Mouse (Mus musculus): ENCODE measurements around the gene Tor2a. TPM values are rescaled to one million over a fixed set of nuclear protein-coding genes. Genes with fewer than 3 reads are reported as not detected.
A peak's percentile ranks its signal among the peaks of the same experiment; 100 is the strongest.

The Tor2a gene
- polyA plus RNA-seq, 1 experiment = 72.5 TPM

- Histone ChIP-seq H3K27ac (ENCODE audit: insufficient read depth, low read depth, low read length) (no peak overlapping the region), H3K4me1 (ENCODE audit: control insufficient read depth, insufficient read depth, low read length) (peaks cover 3% of the 10 kb centered on the region; the same call in 1 of the 2 replicates), H3K27me3 (replicated peaks; ENCODE audit: control insufficient read depth, insufficient read depth, low read length) (no peaks in the 10 kb centered on the region), H3K4me3 (ENCODE audit: insufficient read depth, low read depth, low read length) (peak overlapping the region; percentile 9; the same call in 1 of the 2 replicates), H3K36me3 (ENCODE audit: control insufficient read depth, insufficient read depth, low read length) (no peaks in the 10 kb centered on the region)
- TF ChIP-seq POLR2A (IDR thresholded peaks at IDR 0.05; ENCODE audit: low read depth, low read length) (no peak), CTCF (conservative IDR thresholded peaks at IDR 0.05; ENCODE audit: insufficient read depth, insufficient read length, low read depth, low read length) (no peak)
- no peak for DNase-seq
- WGBS = 73% methylated on average over 4 of the region's 4 CpGs
These were observed 27.5 kb upstream of the Tor2a start for GRCm38 (mm10) chr2:32729547-32729946.

DNA sequence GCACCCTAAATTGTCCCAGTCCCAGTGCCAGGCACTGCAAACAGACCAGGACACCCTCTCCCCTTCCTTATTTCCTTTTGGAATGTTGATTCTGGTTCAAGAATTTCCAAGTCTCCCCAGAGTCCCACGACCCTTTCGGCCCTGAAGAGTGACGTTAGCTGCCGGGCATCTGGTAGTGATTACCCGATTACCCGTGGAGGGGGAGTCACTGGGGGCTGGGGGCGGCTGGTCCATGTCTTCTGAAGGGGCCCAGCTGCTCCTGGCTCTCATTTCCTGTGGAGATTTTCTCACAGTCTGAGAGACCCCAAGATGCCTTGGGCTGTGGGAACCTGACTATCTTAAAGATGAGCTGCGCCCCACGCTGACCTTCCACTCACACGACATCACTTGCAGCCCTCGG is 26.2 kb upstream of the Tor2a start:
- WGBS = 37% methylated on average over 11 of the region's 11 CpGs
- peak overlapping the region; percentile 20; the same call in 1 of the 2 replicates for H3K4me3 ChIP-seq (ENCODE audit: insufficient read depth, low read depth, low read length)
- TF ChIP-seq POLR2A (IDR thresholded peaks at IDR 0.05; ENCODE audit: low read depth, low read length) (no peak), CTCF (conservative IDR thresholded peaks at IDR 0.05; ENCODE audit: insufficient read depth, insufficient read length, low read depth, low read length) (no peak)
- H3K27me3 ChIP-seq (replicated peaks; ENCODE audit: control insufficient read depth, insufficient read depth, low read length) = no peaks in the 10 kb centered on the region
- peak overlapping the region; percentile 60; the same call in 1 of the 2 replicates for H3K27ac ChIP-seq (ENCODE audit: insufficient read depth, low read depth, low read length)
- no peak for DNase-seq
- H3K36me3 ChIP-seq (ENCODE audit: control insufficient read depth, insufficient read depth, low read length) = no peaks in the 10 kb centered on the region
- no peaks in the 10 kb centered on the region; the same call in 1 of the 2 replicates for H3K4me1 ChIP-seq (ENCODE audit: control insufficient read depth, insufficient read depth, low read length)

GRCm38 (mm10) chr2:32731911-32732310 is 25.1 kb upstream of the Tor2a start:
- Histone ChIP-seq H3K27me3 (replicated peaks; ENCODE audit: control insufficient read depth, insufficient read depth, low read length) (no peaks in the 10 kb centered on the region), H3K36me3 (ENCODE audit: control insufficient read depth, insufficient read depth, low read length) (no peaks in the 10 kb centered on the region), H3K4me1 (ENCODE audit: control insufficient read depth, insufficient read depth, low read length) (no peaks in the 10 kb centered on the region; the same call in 1 of the 2 replicates), H3K27ac (ENCODE audit: insufficient read depth, low read depth, low read length) (peak overlapping the region; percentile 59), H3K4me3 (ENCODE audit: insufficient read depth, low read depth, low read length) (0 out of 2 replicates have a peak overlapping the region, but pooled peaks have one; percentile 4)
- TF ChIP-seq CTCF (conservative IDR thresholded peaks at IDR 0.05; ENCODE audit: insufficient read depth, insufficient read length, low read depth, low read length) = no peak
- TF ChIP-seq POLR2A (IDR thresholded peaks at IDR 0.05; ENCODE audit: low read depth, low read length) = no peak
- WGBS = 83% methylated on average over 4 of the region's 4 CpGs
- peak; percentile 45 for DNase-seq

GRCm38 (mm10) chr2:32732695-32733094 is 24.3 kb upstream of the Tor2a start:
- H3K36me3 ChIP-seq (ENCODE audit: control insufficient read depth, insufficient read depth, low read length) = no peaks in the 10 kb centered on the region
- no peaks in the 10 kb centered on the region for H3K27me3 ChIP-seq (replicated peaks; ENCODE audit: control insufficient read depth, insufficient read depth, low read length)
- no peaks in the 10 kb centered on the region; the same call in 1 of the 2 replicates for H3K4me1 ChIP-seq (ENCODE audit: control insufficient read depth, insufficient read depth, low read length)
- TF ChIP-seq CTCF (conservative IDR thresholded peaks at IDR 0.05; ENCODE audit: insufficient read depth, insufficient read length, low read depth, low read length) (no peak), POLR2A (IDR thresholded peaks at IDR 0.05; ENCODE audit: low read depth, low read length) (no peak)
- DNase-seq = peak; percentile 48
- WGBS = 78% methylated on average over 6 of the region's 6 CpGs
- no peak overlapping the region for H3K4me3 ChIP-seq (ENCODE audit: insufficient read depth, low read depth, low read length)
- H3K27ac ChIP-seq (ENCODE audit: insufficient read depth, low read depth, low read length) = peak overlapping the region; percentile 59; the same call in 1 of the 2 replicates

DNA sequence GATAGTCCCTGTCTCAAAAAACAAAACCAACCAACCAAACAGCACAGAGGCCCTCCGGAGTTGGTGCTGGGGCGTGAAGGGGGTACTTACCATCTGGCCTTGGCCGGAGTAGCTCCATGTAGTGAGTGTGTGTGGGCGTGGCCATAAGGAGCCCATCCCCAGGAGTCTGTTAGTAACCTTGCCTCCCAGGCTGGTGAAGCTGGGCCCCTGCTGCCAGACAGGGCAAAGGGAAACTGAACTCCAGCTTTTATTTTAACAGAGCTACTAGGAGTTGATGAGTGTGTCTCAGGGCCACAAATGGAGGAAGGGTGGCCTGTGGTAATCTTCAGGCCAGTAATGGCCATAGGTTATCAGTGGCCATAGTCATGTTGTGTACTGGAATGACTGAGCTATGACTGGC is 22.6 kb upstream of the Tor2a start:
- 35% methylated on average over 4 of the region's 4 CpGs for WGBS
- no peaks in the 10 kb centered on the region for H3K36me3 ChIP-seq (ENCODE audit: control insufficient read depth, insufficient read depth, low read length)
- peak; percentile 64 for DNase-seq
- TF ChIP-seq CTCF (conservative IDR thresholded peaks at IDR 0.05; ENCODE audit: insufficient read depth, insufficient read length, low read depth, low read length) (no peak), POLR2A (IDR thresholded peaks at IDR 0.05; ENCODE audit: low read depth, low read length) (no peak)
- no peaks in the 10 kb centered on the region; the same call in 1 of the 2 replicates for H3K4me1 ChIP-seq (ENCODE audit: control insufficient read depth, insufficient read depth, low read length)
- H3K4me3 ChIP-seq (ENCODE audit: insufficient read depth, low read depth, low read length) = no peak overlapping the region
- H3K27me3 ChIP-seq (replicated peaks; ENCODE audit: control insufficient read depth, insufficient read depth, low read length) = no peaks in the 10 kb centered on the region
- peak overlapping the region; percentile 79 for H3K27ac ChIP-seq (ENCODE audit: insufficient read depth, low read depth, low read length)

GRCm38 (mm10) chr2:32734933-32735332 is 22.1 kb upstream of the Tor2a start:
- peak; percentile 89 for DNase-seq
- Histone ChIP-seq H3K4me1 (ENCODE audit: control insufficient read depth, insufficient read depth, low read length) (no peaks in the 10 kb centered on the region; the same call in 1 of the 2 replicates), H3K4me3 (ENCODE audit: insufficient read depth, low read depth, low read length) (no peak overlapping the region), H3K27me3 (replicated peaks; ENCODE audit: control insufficient read depth, insufficient read depth, low read length) (no peaks in the 10 kb centered on the region), H3K27ac (ENCODE audit: insufficient read depth, low read depth, low read length) (peak overlapping the region; percentile 79), H3K36me3 (ENCODE audit: control insufficient read depth, insufficient read depth, low read length) (no peaks in the 10 kb centered on the region)
- no peak for TF ChIP-seq POLR2A (IDR thresholded peaks at IDR 0.05; ENCODE audit: low read depth, low read length)
- no peak for TF ChIP-seq CTCF (conservative IDR thresholded peaks at IDR 0.05; ENCODE audit: insufficient read depth, insufficient read length, low read depth, low read length)
- WGBS = 33% methylated on average over 4 of the region's 4 CpGs

DNA sequence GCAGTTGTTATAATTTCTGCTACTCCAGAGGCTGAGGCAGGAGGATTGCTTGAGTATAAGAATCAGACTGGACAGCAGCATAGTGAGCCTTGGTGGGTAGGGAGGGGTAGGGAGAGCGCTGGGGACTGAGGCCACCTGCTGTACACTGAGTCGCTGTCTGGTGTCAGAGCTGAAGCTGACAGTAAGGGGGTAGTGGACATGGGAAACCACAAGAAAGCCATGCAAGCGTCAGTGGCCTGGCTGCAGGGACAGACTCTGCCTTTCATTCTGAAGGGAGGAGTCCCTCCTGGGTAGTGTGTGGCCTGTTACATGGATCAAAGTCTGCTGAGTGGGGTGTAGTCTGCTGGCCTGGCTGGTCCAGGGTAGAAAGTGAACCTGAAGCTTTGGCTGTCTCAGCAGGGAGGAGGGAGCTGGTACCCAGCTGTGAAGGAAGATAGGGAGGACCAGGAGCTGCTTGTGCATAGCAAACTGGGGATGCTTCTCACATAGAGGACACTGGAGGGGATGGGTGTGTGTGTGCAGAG is 20.7 kb upstream of the Tor2a start:
- Histone ChIP-seq H3K27ac (ENCODE audit: insufficient read depth, low read depth, low read length) (0 out of 2 replicates have a peak overlapping the region, but pooled peaks have one; percentile 27), H3K36me3 (ENCODE audit: control insufficient read depth, insufficient read depth, low read length) (no peaks in the 10 kb centered on the region), H3K4me3 (ENCODE audit: insufficient read depth, low read depth, low read length) (no peak overlapping the region), H3K27me3 (replicated peaks; ENCODE audit: control insufficient read depth, insufficient read depth, low read length) (no peaks in the 10 kb centered on the region), H3K4me1 (ENCODE audit: control insufficient read depth, insufficient read depth, low read length) (no peaks in the 10 kb centered on the region; the same call in 1 of the 2 replicates)
- TF ChIP-seq POLR2A (IDR thresholded peaks at IDR 0.05; ENCODE audit: low read depth, low read length) (no peak), CTCF (conservative IDR thresholded peaks at IDR 0.05; ENCODE audit: insufficient read depth, insufficient read length, low read depth, low read length) (no peak)
- WGBS = 50% methylated on average over 3 of the region's 3 CpGs
- peak; percentile 66 for DNase-seq
